Mouse (Mus musculus): ENCODE measurements at regions not wholly inside any gene's neighbourhood (a gene's known extent, or its start where the extent isn't known, plus 50 kb on each side); places are given as distances from the start of the nearest gene placed in this dataset.

- no peak overlapping the region for H3K9ac ChIP-seq
- no peak for ATAC-seq (ENCODE audit: low FRiP score, low read depth)
- no peak overlapping the region for H3K4me3 ChIP-seq
- no peak overlapping the region for H3K4me2 ChIP-seq
- H3K36me3 ChIP-seq = no peaks in the 10 kb centered on the region
- WGBS = 83% methylated on average over 7 of the region's 7 CpGs
- no peak overlapping the region for H3K27ac ChIP-seq (replicated peaks)
- no peaks in the 10 kb centered on the region for H3K9me3 ChIP-seq
- no peaks in the 10 kb centered on the region for H3K27me3 ChIP-seq
- H3K4me1 ChIP-seq (replicated peaks) = no peaks in the 10 kb centered on the region
Measured at GRCm38 (mm10) chr12:71718911-71719310, 112.0 kb upstream of the Daam1 start.

GRCm38 (mm10) chr12:71725140-71725539 is 105.7 kb upstream of the Daam1 start:
- no peak overlapping the region for H3K4me2 ChIP-seq
- H3K4me1 ChIP-seq (replicated peaks) = no peaks in the 10 kb centered on the region
- no peak overlapping the region for H3K27ac ChIP-seq (replicated peaks)
- H3K27me3 ChIP-seq = no peaks in the 10 kb centered on the region
- ATAC-seq (ENCODE audit: low FRiP score, low read depth) = no peak
- H3K4me3 ChIP-seq = no peak overlapping the region
- H3K9ac ChIP-seq = no peak overlapping the region
- no peaks in the 10 kb centered on the region for H3K9me3 ChIP-seq
- H3K36me3 ChIP-seq = no peaks in the 10 kb centered on the region
- WGBS = 43% methylated on average over 5 of the region's 5 CpGs

GRCm38 (mm10) chr12:71725713-71726336 is 105.1 kb upstream of the Daam1 start:
- no peak for ATAC-seq (ENCODE audit: low FRiP score, low read depth)
- Histone ChIP-seq H3K36me3 (no peaks in the 10 kb centered on the region), H3K4me2 (no peak overlapping the region), H3K27me3 (no peaks in the 10 kb centered on the region), H3K27ac (replicated peaks) (no peak overlapping the region), H3K4me1 (replicated peaks) (no peaks in the 10 kb centered on the region), H3K4me3 (no peak overlapping the region), H3K9ac (no peak overlapping the region), H3K9me3 (no peaks in the 10 kb centered on the region)
- WGBS = 20% methylated on average over 4 of the region's 4 CpGs

GRCm38 (mm10) chr12:71743345-71743744 is 87.5 kb upstream of the Daam1 start:
- Histone ChIP-seq H3K9ac (no peak overlapping the region), H3K9me3 (no peaks in the 10 kb centered on the region), H3K27me3 (no peaks in the 10 kb centered on the region), H3K36me3 (no peaks in the 10 kb centered on the region), H3K4me2 (no peak overlapping the region), H3K4me1 (replicated peaks) (peaks cover 9% of the 10 kb centered on the region; the same call in 1 of the 2 replicates), H3K4me3 (no peak overlapping the region), H3K27ac (replicated peaks) (no peak overlapping the region)
- no peak for ATAC-seq (ENCODE audit: low FRiP score, low read depth)
- 71% methylated on average over 2 of the region's 2 CpGs for WGBS

GRCm38 (mm10) chr12:71746011-71746410 is 84.9 kb upstream of the Daam1 start:
- Histone ChIP-seq H3K9me3 (no peaks in the 10 kb centered on the region), H3K4me2 (no peak overlapping the region), H3K27me3 (no peaks in the 10 kb centered on the region), H3K4me3 (no peak overlapping the region), H3K4me1 (replicated peaks) (peaks cover 16% of the 10 kb centered on the region), H3K36me3 (no peaks in the 10 kb centered on the region), H3K9ac (no peak overlapping the region), H3K27ac (replicated peaks) (no peak overlapping the region)
- WGBS = 48% methylated on average over 6 of the region's 6 CpGs
- no peak for ATAC-seq (ENCODE audit: low FRiP score, low read depth)

- no peak for ATAC-seq (ENCODE audit: low FRiP score, low read depth)
- no peak overlapping the region for H3K4me2 ChIP-seq
- H3K9me3 ChIP-seq = no peaks in the 10 kb centered on the region
- no peaks in the 10 kb centered on the region for H3K36me3 ChIP-seq
- H3K27me3 ChIP-seq = no peaks in the 10 kb centered on the region
- no peak overlapping the region for H3K4me3 ChIP-seq
- WGBS = 92% methylated on average over 10 of the region's 10 CpGs
- no peak overlapping the region for H3K9ac ChIP-seq
- H3K27ac ChIP-seq (replicated peaks) = 0 out of 2 replicates have a peak overlapping the region, but pooled peaks have one; percentile 27
- peaks cover 16% of the 10 kb centered on the region for H3K4me1 ChIP-seq (replicated peaks)
Measured at GRCm38 (mm10) chr12:71747386-71747785, 83.5 kb upstream of the Daam1 start.

GRCm38 (mm10) chr12:71747831-71748368 is 83.0 kb upstream of the Daam1 start:
- H3K4me2 ChIP-seq = no peak overlapping the region
- 58% methylated on average over 14 of the region's 14 CpGs for WGBS
- H3K4me3 ChIP-seq = no peak overlapping the region
- H3K27ac ChIP-seq (replicated peaks) = peak overlapping the region; percentile 64; the same call in 1 of the 2 replicates
- H3K4me1 ChIP-seq (replicated peaks) = peaks cover 16% of the 10 kb centered on the region
- H3K36me3 ChIP-seq = no peaks in the 10 kb centered on the region
- no peak overlapping the region for H3K9ac ChIP-seq
- H3K27me3 ChIP-seq = no peaks in the 10 kb centered on the region
- ATAC-seq (ENCODE audit: low FRiP score, low read depth) = no peak
- no peaks in the 10 kb centered on the region for H3K9me3 ChIP-seq

GRCm38 (mm10) chr12:71748731-71749130 is 82.1 kb upstream of the Daam1 start:
- H3K4me3 ChIP-seq = no peak overlapping the region
- no peaks in the 10 kb centered on the region for H3K27me3 ChIP-seq
- H3K27ac ChIP-seq (replicated peaks) = peak overlapping the region; percentile 64; the same call in 1 of the 2 replicates
- no peak for ATAC-seq (ENCODE audit: low FRiP score, low read depth)
- peaks cover 16% of the 10 kb centered on the region for H3K4me1 ChIP-seq (replicated peaks)
- H3K36me3 ChIP-seq = no peaks in the 10 kb centered on the region
- no peaks in the 10 kb centered on the region for H3K9me3 ChIP-seq
- no peak overlapping the region for H3K9ac ChIP-seq
- no peak overlapping the region for H3K4me2 ChIP-seq
- WGBS = 69% methylated on average over 4 of the region's 4 CpGs

- no peaks in the 10 kb centered on the region for H3K27me3 ChIP-seq
- 70% methylated on average over 2 of the region's 2 CpGs for WGBS
Measured at GRCm38 (mm10) chr12:71749668-71750067, 81.2 kb upstream of the Daam1 start.

GRCm38 (mm10) chr12:71752741-71753260 is 78.1 kb upstream of the Daam1 start:
- 64% methylated on average over 7 of the region's 7 CpGs for WGBS
- Histone ChIP-seq H3K9me3 (no peaks in the 10 kb centered on the region), H3K36me3 (no peaks in the 10 kb centered on the region), H3K4me1 (replicated peaks) (peaks cover 11% of the 10 kb centered on the region), H3K27ac (replicated peaks) (no peak overlapping the region), H3K27me3 (no peaks in the 10 kb centered on the region), H3K9ac (no peak overlapping the region), H3K4me3 (no peak overlapping the region), H3K4me2 (no peak overlapping the region)
- ATAC-seq (ENCODE audit: low FRiP score, low read depth) = no peak

More at GRCm38 (mm10) chr12:71749668-71750067, 81.2 kb upstream of the Daam1 start:
- Histone ChIP-seq H3K9me3 (no peaks in the 10 kb centered on the region), H3K4me1 (replicated peaks) (peaks cover 16% of the 10 kb centered on the region), H3K4me3 (no peak overlapping the region), H3K27ac (replicated peaks) (no peak overlapping the region), H3K36me3 (no peaks in the 10 kb centered on the region), H3K9ac (no peak overlapping the region), H3K4me2 (no peak overlapping the region)
- ATAC-seq (ENCODE audit: low FRiP score, low read depth) = no peak

GRCm38 (mm10) chr12:71753276-71753675 is 77.6 kb upstream of the Daam1 start:
- H3K9me3 ChIP-seq = no peaks in the 10 kb centered on the region
- H3K4me2 ChIP-seq = no peak overlapping the region
- WGBS = 90% methylated on average over 3 of the region's 3 CpGs
- H3K36me3 ChIP-seq = no peaks in the 10 kb centered on the region
- H3K4me3 ChIP-seq = no peak overlapping the region
- no peak overlapping the region for H3K27ac ChIP-seq (replicated peaks)
- H3K4me1 ChIP-seq (replicated peaks) = peaks cover 7% of the 10 kb centered on the region
- H3K9ac ChIP-seq = no peak overlapping the region
- H3K27me3 ChIP-seq = no peaks in the 10 kb centered on the region
- no peak for ATAC-seq (ENCODE audit: low FRiP score, low read depth)

- H3K4me2 ChIP-seq = no peak overlapping the region
- no peaks in the 10 kb centered on the region for H3K27me3 ChIP-seq
- H3K9me3 ChIP-seq = no peaks in the 10 kb centered on the region
- H3K4me3 ChIP-seq = no peak overlapping the region
- H3K27ac ChIP-seq (replicated peaks) = no peak overlapping the region
- H3K4me1 ChIP-seq (replicated peaks) = no peaks in the 10 kb centered on the region
- H3K9ac ChIP-seq = no peak overlapping the region
- 65% methylated on average over 4 of the region's 4 CpGs for WGBS
- no peak for ATAC-seq (ENCODE audit: low FRiP score, low read depth)
- no peaks in the 10 kb centered on the region for H3K36me3 ChIP-seq
Measured at GRCm38 (mm10) chr12:71763194-71763593, 67.7 kb upstream of the Daam1 start.
